In genomic region chr8:110185538-110185937, GRCm38 (mm10) we compare ENCODE assay signal across 23 mouse cellular contexts. TPM values are rescaled to one million over a fixed set of nuclear protein-coding genes. Genes with fewer than 3 reads are reported as not detected.
DNase-seq lines count a peak whose midpoint lies in the region; TF ChIP-seq lines count a peak whose summit lies in the region.
"Had no signal": no experiment of that assay in that cellular context is flagged by ENCODE, and none has a peak within 500 bp of the region (broad histone marks: within the 10 kb centered on the region; RNA-seq: fewer than 3 reads in every experiment).

No protein-coding gene starts in this region.

- WGBS in hindbrain, embryonic 10.5 days: 83% methylated on average over 4 of the region's 4 CpGs

- no peak overlapping the region for H3K4me3 ChIP-seq in CH12.LX (replicated peaks in 1 of 3; ENCODE audit: low read depth in 2 of 3, low read length in 2 of 3, poor library complexity in 1 of 3)
- H3K4me3 ChIP-seq in hindbrain, embryonic 10.5 days: no peak overlapping the region

- intact Hi-C loops in heart, postnatal 14 days (cut with DNase I): no loop called here

- H3K9me3 ChIP-seq in CH12.LX (replicated peaks; ENCODE audit: low read length): no peaks in the 10 kb centered on the region
- no peaks in the 10 kb centered on the region for H3K9me3 ChIP-seq in hindbrain, embryonic 10.5 days

- TF ChIP-seq RAD21 in CH12.LX (IDR thresholded peaks at IDR 0.05; ENCODE audit: low read depth, low read length): no peak

- no peak overlapping the region for H3K4me2 ChIP-seq in CH12.LX (ENCODE audit: insufficient read depth, low read depth, poor library complexity, severe bottlenecking)

- dilution Hi-C loops in CH12.LX (cut with MboI; ENCODE audit: extremely low pct_ligation_motif_present, extremely low pct_unique_long_range_greater_than_20kb, low sequenced_read_pairs): no loop called here

- no peaks in the 10 kb centered on the region for H3K79me2 ChIP-seq in CH12.LX (replicated peaks; ENCODE audit: control insufficient read depth, extremely low read depth, insufficient read depth, poor library complexity, severe bottlenecking)

- DNase-seq in heart, adult 11 months: peak; percentile 29
- DNase-seq in heart, postnatal 14 days: no peak
- peak; percentile 45 for DNase-seq in A20 (ENCODE audit: low read depth, low spot score)
- peak; percentile 31 for DNase-seq in CH12.LX (ENCODE audit: extremely low read depth)
- no peak for DNase-seq in ovary, postnatal 36 days (ENCODE audit: low spot score)
- DNase-seq in hindbrain, embryonic 10.5 days (ENCODE audit: low spot score): no peak
- DNase-seq: adrenal gland, adult 2 months; adrenal gland, adult 8-10 months; adrenal gland, postnatal 10 days; adrenal gland, postnatal 14 days; adrenal gland, postnatal 25 days; adrenal gland, postnatal 36 days; B cell, adult 2 months; cerebellum, adult 11 months; cerebellum, adult 11-12 months; cerebellum, adult 18-20 months; cerebellum, adult 2 months; cerebellum, adult 8-10 months had no signal

- no peaks in the 10 kb centered on the region for H3K36me3 ChIP-seq in CH12.LX (replicated peaks in 1 of 2; ENCODE audit: control insufficient read depth in 1 of 2, insufficient read depth in 1 of 2, low read length in 1 of 2)
- no peaks in the 10 kb centered on the region for H3K36me3 ChIP-seq in hindbrain, embryonic 10.5 days
- H3K36me3 ChIP-seq: G1E had no signal

- in situ Hi-C loops in CH12.LX (cut with MboI; ENCODE audit: low pct_ligation_motif_present, low pct_unique_long_range_greater_than_20kb, low sequenced_read_pairs): no loop called here

- H3K27ac ChIP-seq in CH12.LX (ENCODE audit: insufficient read depth, low read depth): no peak overlapping the region
- H3K27ac ChIP-seq in hindbrain, embryonic 10.5 days: no peak overlapping the region

- TF ChIP-seq EP300 in CH12.LX (IDR thresholded peaks at IDR 0.05; ENCODE audit: low read length): no peak

- TF ChIP-seq POLR2A in CH12.LX (IDR thresholded peaks at IDR 0.05; ENCODE audit: low read depth, low read length): no peak

- no peaks in the 10 kb centered on the region for H3K27me3 ChIP-seq in CH12.LX (replicated peaks)
- H3K27me3 ChIP-seq in hindbrain, embryonic 10.5 days (ENCODE audit: insufficient read depth, poor library complexity, severe bottlenecking): no peaks in the 10 kb centered on the region

- no peak overlapping the region for H3K9ac ChIP-seq in CH12.LX (ENCODE audit: insufficient read depth, low read depth)

- TF ChIP-seq CTCF in CH12.LX (conservative IDR thresholded peaks at IDR 0.05 in 1 of 2, IDR thresholded peaks at IDR 0.05 in 1 of 2; ENCODE audit: low read depth in 2 of 2, low read length in 2 of 2): no peak

- H3K4me1 ChIP-seq in CH12.LX (ENCODE audit: control insufficient read depth in 1 of 2, insufficient read depth in 2 of 2): peaks cover 10 to 26% of the 10 kb centered on the region in 2 experiments
- peaks cover 20% of the 10 kb centered on the region for H3K4me1 ChIP-seq in hindbrain, embryonic 10.5 days (replicated peaks)

TF ChIP-seq in CH12.LX, 34 proteins besides CTCF, POLR2A, EP300 and RAD21:
- no peak for TF ChIP-seq ZMIZ1 (IDR thresholded peaks at IDR 0.05; ENCODE audit: low read depth, low read length)
- TF ChIP-seq MYC (IDR thresholded peaks at IDR 0.05; ENCODE audit: low read depth, low read length): no peak
- no peak for TF ChIP-seq HCFC1 (IDR thresholded peaks at IDR 0.05; ENCODE audit: low read depth, low read length)
- 0 out of 2 replicates have a peak, but pooled peaks have one; percentile 19 for TF ChIP-seq MAFK (IDR thresholded peaks at IDR 0.05; ENCODE audit: insufficient replicate concordance, low read length)
- no peak for TF ChIP-seq TBP (conservative IDR thresholded peaks at IDR 0.05; ENCODE audit: low read depth, low read length)
- TF ChIP-seq CHD1 (IDR thresholded peaks at IDR 0.05; ENCODE audit: low read depth, low read length): no peak
- TF ChIP-seq POLR2AphosphoS2 (IDR thresholded peaks at IDR 0.05; ENCODE audit: low read depth, low read length): no peak
- peak; percentile 37; the same call in 1 of the 2 replicates for TF ChIP-seq SIN3A (IDR thresholded peaks at IDR 0.05; ENCODE audit: low read length)
- TF ChIP-seq CHD2 (IDR thresholded peaks at IDR 0.05; ENCODE audit: low read length): no peak
- TF ChIP-seq NELFE (IDR thresholded peaks at IDR 0.05; ENCODE audit: low read depth, low read length): no peak
- TF ChIP-seq E2F4 (IDR thresholded peaks at IDR 0.05; ENCODE audit: insufficient replicate concordance, low read depth, low read length): no peak
- TF ChIP-seq RCOR1 (conservative IDR thresholded peaks at IDR 0.05; ENCODE audit: low read depth, low read length): no peak
- TF ChIP-seq MAX (IDR thresholded peaks at IDR 0.05; ENCODE audit: low read length): no peak; the same call in 1 of the 2 replicates
- TF ChIP-seq MXI1 (IDR thresholded peaks at IDR 0.05; ENCODE audit: low read depth, low read length): peak; percentile 26; the same call in 1 of the 2 replicates
- peak; percentile 56 for TF ChIP-seq USF1 (IDR thresholded peaks at IDR 0.05; ENCODE audit: low read depth, low read length)
- TF ChIP-seq TCF12 (IDR thresholded peaks at IDR 0.05; ENCODE audit: low read depth, low read length): no peak
- no peak for TF ChIP-seq BHLHE40 (IDR thresholded peaks at IDR 0.05; ENCODE audit: low read depth, low read length)
- no peak for TF ChIP-seq GABPA (IDR thresholded peaks at IDR 0.05; ENCODE audit: insufficient replicate concordance, low read depth, low read length)
- no peak; the same call in 1 of the 2 replicates for TF ChIP-seq USF2 (conservative IDR thresholded peaks at IDR 0.05; ENCODE audit: low read depth, low read length)
- TF ChIP-seq NRF1 (IDR thresholded peaks at IDR 0.05; ENCODE audit: low read depth, low read length): no peak
- TF ChIP-seq JUND (conservative IDR thresholded peaks at IDR 0.05; ENCODE audit: low read depth, low read length): no peak
- TF ChIP-seq ZNF384 (IDR thresholded peaks at IDR 0.05; ENCODE audit: low read depth, low read length): no peak
- no peak for TF ChIP-seq JUN (IDR thresholded peaks at IDR 0.05; ENCODE audit: insufficient read depth, low read depth, low read length)
- TF ChIP-seq ZKSCAN1 (IDR thresholded peaks at IDR 0.05; ENCODE audit: borderline replicate concordance, low read depth, low read length): no peak
- no peak for TF ChIP-seq UBTF (IDR thresholded peaks at IDR 0.05; ENCODE audit: low read depth, low read length)
- TF ChIP-seq ZC3H11A (IDR thresholded peaks at IDR 0.05; ENCODE audit: low read depth, low read length): no peak
- TF ChIP-seq IRF4 (IDR thresholded peaks at IDR 0.05; ENCODE audit: low read depth, low read length): peak; percentile 43; the same call in 1 of the 2 replicates
- TF ChIP-seq ELF1 (IDR thresholded peaks at IDR 0.05; ENCODE audit: low read depth, low read length): peak; percentile 90
- TF ChIP-seq KAT2A (IDR thresholded peaks at IDR 0.05; ENCODE audit: insufficient replicate concordance, low read length): no peak
- no peak for TF ChIP-seq PAX5 (IDR thresholded peaks at IDR 0.05; ENCODE audit: low read length)
- TF ChIP-seq SMC3 (IDR thresholded peaks at IDR 0.05; ENCODE audit: low read depth, low read length): no peak
- no peak for TF ChIP-seq ETS1 (conservative IDR thresholded peaks at IDR 0.05; ENCODE audit: low read depth, low read length)
- TF ChIP-seq MAZ (IDR thresholded peaks at IDR 0.05; ENCODE audit: low read depth, low read length): no peak
- peak; percentile 24; the same call in 1 of the 2 replicates for TF ChIP-seq MEF2A (IDR thresholded peaks at IDR 0.05; ENCODE audit: borderline replicate concordance, low read depth, low read length)
TF ChIP-seq in CH12.LX: peak in this region for 7.

RNA-seq across cellular contexts. Expression of gene Calb2, which starts 17.5 kb away (rescaled TPM):
- not detected for total RNA-seq in heart, postnatal 14 days (2021)
- total RNA-seq in CH12.LX (2012; rRNA removed) (not detected in 2 replicates), CH12.LX (2014; rRNA removed) (not detected in 2 replicates)
- not detected in 2 replicates for polyA plus RNA-seq in CH12.LX (2012; ENCODE audit: insufficient read length, low read depth)
- polyA plus RNA-seq in hindbrain, embryonic 10.5 days (2016; fragmentation: Nextera tagmentation; extraction: Ambion mirVana): 7.2 and 28.1 TPM in 2 replicates
- total RNA-seq: G1E had no signal
- polyA plus RNA-seq: activated CD4-positive, CD25-positive, alpha-beta regulatory T cell, adult 4 months; adrenal gland, adult 2 months; C2C12; CD4-positive, CD25-positive, alpha-beta regulatory T cell, adult 4 months; G1E; Patski had no signal

RNA-seq across cellular contexts. Expression of gene Cmtr2, which starts 29.9 kb away (rescaled TPM):
- 1 to 10 TPM; 2.6 to 2.9 TPM for total RNA-seq in heart, postnatal 14 days (2021)
- total RNA-seq in CH12.LX (2012; rRNA removed): 12.8 and 14.8 TPM in 2 replicates
- 21.9 and 24.2 TPM in 2 replicates for total RNA-seq in CH12.LX (2014; rRNA removed)
- 8.7 and 8.8 TPM in 2 replicates for polyA plus RNA-seq in CH12.LX (2012; ENCODE audit: insufficient read length, low read depth)
- polyA plus RNA-seq in hindbrain, embryonic 10.5 days (2016; fragmentation: Nextera tagmentation; extraction: Ambion mirVana): 9.6 and 12.3 TPM in 2 replicates

Comparison
In these comparisons a context has a peak if more than half of its experiments do, and no peak if none do; other contexts are left out.
1. DNase-seq: peak in heart, adult 11 months (single experiment), A20 (single experiment) and CH12.LX (single experiment); none in heart, postnatal 14 days (0 of 2), ovary, postnatal 36 days (single experiment) and hindbrain, embryonic 10.5 days (single experiment).